Mouse (Mus musculus) bone marrow, adult 2 months (tissue): ENCODE data around the gene Slc5a2.

Experiments
- CTCF ChIP-seq: fragments of 200-500 bp; IDR thresholded peaks from 2 replicates; pipeline ENCODE4 v1.5.1; 2011; ENCODE audit warnings: low read length, control low read depth; ENCODE audit not compliant: control insufficient read depth, insufficient read depth
- POLR2A ChIP-seq: fragments of 200-500 bp; IDR thresholded peaks from 2 replicates; pipeline ENCODE4 v1.6.1; 2011; ENCODE audit warnings: low read depth, mild to moderate bottlenecking, control low read depth, low read length, borderline replicate concordance; ENCODE audit not compliant: control insufficient read depth

DNA sequence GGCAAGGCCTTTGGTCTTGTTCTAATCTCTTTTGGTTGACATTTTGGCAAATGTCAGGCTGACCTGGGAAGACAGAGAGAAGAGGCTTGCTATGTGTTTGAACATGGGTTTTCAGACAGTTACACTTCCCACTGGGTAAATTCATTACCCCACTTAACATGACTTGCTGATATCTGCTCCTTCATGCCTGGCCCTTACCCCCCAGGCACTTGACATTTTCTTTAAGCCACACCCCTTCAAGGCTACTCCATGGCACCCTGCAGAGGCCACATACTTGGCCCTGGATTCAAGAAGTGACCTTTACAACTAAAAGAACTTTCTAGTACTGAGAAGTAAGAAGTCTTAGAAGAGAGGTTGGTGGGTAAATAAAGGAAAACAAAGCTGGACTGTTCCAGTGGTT lies 42.4 kb downstream of the Slc5a2 start:
- TF ChIP-seq POLR2A (no peak), CTCF (no peak)
